Mouse (Mus musculus): ENCODE results near the gene Crim1. TPM values are rescaled to one million over a fixed set of nuclear protein-coding genes. Genes with fewer than 3 reads are reported as not detected.

The Crim1 gene
- total RNA-seq (2021) = 10 to 100 TPM; 19.3 to 20.1 TPM
- long read RNA-seq, experiment 1, partial matches to known transcripts = 0 of 1 reads
- long read RNA-seq, experiment 1, other reads (novel, unspliced or antisense) = 1 of 1 reads
- long read RNA-seq, experiment 2, full-length matches to known transcripts = 1 of 3 reads
- long read RNA-seq, experiment 2, partial matches to known transcripts = 1 of 3 reads
- long read RNA-seq, experiment 2, other reads (novel, unspliced or antisense) = 1 of 3 reads

- intact Hi-C loops (cut with DNase I; ENCODE audit: low total_unique reads) = loop anchor here (5.0 to 10.0 kb wide), 3 partner anchors 97 to 255 kb away; no protein-coding TSS in a partner anchor
- DNase-seq = peak; percentile 81
These were observed at the start of gene Crim1 for GRCm38 (mm10) chr17:78199626-78200560. Gene Crim1, plus strand, starts transcription at chr17:78200248.

- intact Hi-C loops (cut with DNase I; ENCODE audit: low total_unique reads) = no loop called here
- no peak for DNase-seq
These were observed 48.4 kb upstream of the Crim1 start for GRCm38 (mm10) chr17:78151479-78152282.

- intact Hi-C loops (cut with DNase I; ENCODE audit: low total_unique reads) = no loop called here
These were observed 36.8 kb upstream of the Crim1 start for GRCm38 (mm10) chr17:78163278-78163677.

DNA sequence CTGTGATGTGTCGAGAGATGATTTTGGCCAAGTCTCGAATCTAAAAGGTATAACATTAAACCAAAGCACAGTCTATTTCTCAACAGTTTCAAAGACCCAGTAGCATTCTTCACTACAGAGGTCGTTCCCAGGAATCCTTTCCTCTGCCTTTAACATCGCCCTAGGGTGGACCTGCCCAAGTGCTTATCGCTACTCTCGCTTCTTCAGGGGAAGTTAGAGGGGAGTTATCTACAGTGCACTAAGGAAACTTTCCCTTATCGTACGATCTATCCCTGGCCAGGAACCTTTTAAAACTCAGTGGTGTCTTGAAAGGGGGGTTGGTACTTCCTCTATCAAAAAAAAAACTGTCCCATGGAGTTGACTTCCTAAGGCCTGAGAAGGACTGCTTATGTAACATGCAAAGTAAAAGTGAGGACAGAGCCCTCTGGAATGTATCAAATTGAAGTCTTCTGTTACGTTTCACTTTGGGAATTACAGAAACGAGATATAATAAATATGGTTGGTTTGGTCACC, 36.3 kb upstream of the Crim1 start:
- intact Hi-C loops (cut with DNase I; ENCODE audit: low total_unique reads) = no loop called here
- no peak for DNase-seq

More at GRCm38 (mm10) chr17:78163278-78163677, 36.8 kb upstream of the Crim1 start:
- peak; percentile 12 for DNase-seq

DNA sequence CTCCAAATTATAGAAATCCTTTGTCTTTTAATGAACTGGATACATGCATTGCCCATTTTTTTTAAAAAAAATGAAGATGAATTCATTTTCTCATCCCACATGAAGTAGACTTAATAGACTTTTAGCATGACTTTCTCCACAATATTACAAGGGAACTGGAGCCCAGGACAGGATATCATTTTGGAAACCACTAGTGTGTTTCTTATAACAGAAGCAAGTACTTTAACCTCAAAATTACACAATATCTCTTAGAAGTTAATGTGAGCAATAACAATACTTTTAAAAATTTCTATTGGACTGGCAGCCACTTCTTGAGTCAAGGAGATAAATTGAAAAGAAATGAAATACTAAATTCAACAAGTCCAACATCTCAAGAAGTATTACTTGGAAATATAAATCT, 34.2 kb upstream of the Crim1 start:
- intact Hi-C loops (cut with DNase I; ENCODE audit: low total_unique reads) = no loop called here
- no peak for DNase-seq

- DNase-seq = no peak
- intact Hi-C loops (cut with DNase I; ENCODE audit: low total_unique reads) = no loop called here
These were observed 33.5 kb upstream of the Crim1 start for GRCm38 (mm10) chr17:78166566-78166965.

DNA sequence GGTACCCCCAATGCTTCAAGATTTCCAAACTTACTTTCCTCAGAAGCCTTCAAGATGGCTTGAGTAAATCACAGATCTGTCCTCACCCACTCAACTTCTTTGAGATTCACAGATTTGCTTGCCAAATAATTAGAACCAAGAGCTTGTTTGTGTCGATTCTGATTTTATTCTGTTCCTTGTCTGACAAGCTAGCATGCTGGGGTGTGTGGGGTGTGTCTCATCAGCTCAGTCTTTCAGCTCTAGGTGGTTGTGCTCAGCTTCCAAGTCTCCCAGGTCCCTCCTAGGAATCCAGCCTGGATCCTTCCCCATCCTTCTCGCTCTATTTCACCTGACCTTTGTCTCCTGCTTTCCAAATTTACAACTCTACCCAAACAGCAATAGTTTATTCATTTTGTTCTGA, 27.7 kb upstream of the Crim1 start:
- DNase-seq = no peak
- intact Hi-C loops (cut with DNase I; ENCODE audit: low total_unique reads) = no loop called here

GRCm38 (mm10) chr17:78180766-78181165, 19.3 kb upstream of the Crim1 start:
- intact Hi-C loops (cut with DNase I; ENCODE audit: low total_unique reads) = no loop called here
- no peak for DNase-seq

DNA sequence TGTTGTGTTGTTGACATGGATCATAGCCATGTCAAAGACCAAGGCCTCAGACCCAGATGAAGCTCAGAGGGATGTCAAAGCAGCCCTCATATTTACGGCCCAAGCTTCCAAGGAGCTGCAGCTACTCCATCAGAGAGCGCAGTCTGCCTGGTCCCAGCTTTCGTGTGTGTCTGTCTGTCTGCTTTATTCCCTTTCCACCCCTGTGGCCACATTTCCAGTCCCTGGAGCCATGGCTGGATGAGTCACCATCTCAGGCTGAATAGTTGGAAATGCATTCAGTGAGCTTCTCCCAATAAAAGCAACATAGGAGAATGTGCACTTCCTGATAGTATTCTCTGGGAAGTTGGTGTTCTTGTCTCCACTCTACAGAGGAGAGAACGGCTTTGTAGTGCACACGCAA, 3.9 kb upstream of the Crim1 start:
- intact Hi-C loops (cut with DNase I; ENCODE audit: low total_unique reads) = loop anchor here (5.0 to 10.0 kb wide), 3 partner anchors 101 to 259 kb away; no protein-coding TSS in a partner anchor

DNA sequence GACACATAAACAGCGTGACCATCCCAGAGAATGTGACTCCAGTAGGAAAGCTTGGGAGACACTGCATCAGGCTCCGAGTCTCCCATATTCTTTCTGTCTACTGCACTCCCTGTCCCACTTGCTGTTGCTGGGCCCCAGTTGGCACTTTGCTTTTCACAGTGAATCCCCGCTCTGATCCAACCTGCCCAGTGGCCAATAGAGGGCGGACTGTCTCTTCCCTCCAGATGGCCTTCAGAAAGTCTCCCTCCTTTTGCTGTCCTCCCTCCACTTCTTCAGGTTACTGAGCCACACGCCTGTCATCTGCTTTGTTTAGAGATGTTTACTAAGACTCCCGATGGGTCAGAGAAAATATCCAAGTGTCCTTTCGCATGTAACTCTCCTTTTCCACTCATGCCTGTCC, 2.9 kb upstream of the Crim1 start:
- DNase-seq = peak; percentile 60
- intact Hi-C loops (cut with DNase I; ENCODE audit: low total_unique reads) = loop anchor here (5.0 to 10.0 kb wide), 3 partner anchors 100 to 258 kb away; no protein-coding TSS in a partner anchor

More for the DNA sequence above, 3.9 kb upstream of the Crim1 start:
- DNase-seq = no peak

DNA sequence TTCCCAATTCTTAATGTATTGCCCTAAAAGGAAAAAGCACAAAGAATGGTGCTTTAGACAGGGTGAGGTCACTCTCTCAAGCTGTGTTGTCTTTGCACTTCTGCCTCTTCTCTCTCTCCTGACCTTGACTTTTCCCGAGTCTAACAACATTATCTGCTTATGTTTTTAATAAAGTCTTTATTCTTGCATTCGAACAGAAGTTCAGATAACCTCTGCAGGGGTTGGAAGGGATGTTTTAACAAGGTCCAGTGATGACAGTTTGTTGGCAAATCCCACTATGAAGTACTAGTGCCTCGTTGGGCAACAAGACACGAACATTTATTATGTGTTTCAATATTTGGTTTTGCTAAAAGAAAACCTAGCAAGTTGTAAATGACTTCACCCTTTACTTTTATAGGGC, 1.9 kb upstream of the Crim1 start:
- intact Hi-C loops (cut with DNase I; ENCODE audit: low total_unique reads) = loop anchor here (5.0 to 10.0 kb wide), 3 partner anchors 99 to 257 kb away; no protein-coding TSS in a partner anchor
- no peak for DNase-seq

GRCm38 (mm10) chr17:78198820-78199219, 1.2 kb upstream of the Crim1 start:
- no peak for DNase-seq
- intact Hi-C loops (cut with DNase I; ENCODE audit: low total_unique reads) = loop anchor here (5.0 to 10.0 kb wide), 3 partner anchors 98 to 256 kb away; no protein-coding TSS in a partner anchor

DNA sequence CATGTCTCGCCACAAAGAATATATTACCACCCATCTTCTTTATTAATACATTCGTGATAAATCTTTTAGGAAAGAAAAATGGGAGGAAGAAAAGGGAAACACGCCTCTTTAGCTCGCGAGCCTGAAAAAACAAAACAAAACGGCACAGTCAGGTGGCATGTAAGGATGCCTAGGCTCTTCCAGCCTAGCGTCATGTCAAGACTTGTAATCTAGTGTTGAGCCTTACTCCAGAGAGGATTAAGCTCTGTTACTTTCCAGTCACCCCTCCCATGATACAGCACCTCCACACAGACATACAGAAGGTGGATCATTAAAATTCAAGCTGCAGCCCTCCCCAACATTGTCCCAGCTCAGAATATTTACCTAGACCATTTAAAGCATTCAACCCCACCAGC, 820 bp upstream of the Crim1 start:
- DNase-seq = no peak
- intact Hi-C loops (cut with DNase I; ENCODE audit: low total_unique reads) = loop anchor here (5.0 to 10.0 kb wide), 3 partner anchors 98 to 256 kb away; no protein-coding TSS in a partner anchor

DNA sequence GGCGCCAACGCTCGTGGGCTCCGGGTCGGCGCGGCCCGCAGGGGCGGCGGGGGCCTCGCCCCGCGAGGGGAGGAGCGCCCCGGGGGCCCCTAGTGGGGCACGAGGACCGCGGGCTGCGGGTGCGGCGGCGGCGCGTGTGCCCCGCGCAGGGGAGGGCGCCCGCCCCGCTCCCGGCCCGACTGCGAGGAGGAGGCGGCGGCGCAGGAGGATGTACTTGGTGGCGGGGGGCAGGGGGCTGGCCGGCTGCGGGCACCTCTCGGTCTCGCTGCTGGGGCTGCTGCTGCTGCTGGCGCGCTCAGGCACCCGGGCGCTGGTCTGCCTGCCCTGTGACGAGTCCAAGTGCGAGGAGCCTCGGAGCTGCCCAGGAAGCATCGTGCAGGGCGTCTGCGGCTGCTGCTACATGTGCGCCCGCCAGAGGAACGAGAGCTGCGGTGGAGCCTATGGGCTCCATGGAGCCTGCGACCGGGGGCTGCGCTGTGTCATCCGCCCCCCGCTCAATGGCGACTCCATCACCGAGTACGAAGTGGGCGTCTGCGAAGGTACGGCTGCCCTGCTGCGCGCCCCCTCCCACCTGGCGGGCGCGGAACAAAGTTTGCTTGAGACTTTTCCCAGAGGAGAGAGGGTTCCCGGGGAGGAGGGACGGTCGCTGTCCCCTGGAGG, 643 bp downstream of the Crim1 start:
- intact Hi-C loops (cut with DNase I; ENCODE audit: low total_unique reads) = no loop called here
- DNase-seq = peak; percentile 42

GRCm38 (mm10) chr17:78201221-78202058, 1.4 kb downstream of the Crim1 start:
- intact Hi-C loops (cut with DNase I; ENCODE audit: low total_unique reads) = no loop called here
- no peak for DNase-seq

DNA sequence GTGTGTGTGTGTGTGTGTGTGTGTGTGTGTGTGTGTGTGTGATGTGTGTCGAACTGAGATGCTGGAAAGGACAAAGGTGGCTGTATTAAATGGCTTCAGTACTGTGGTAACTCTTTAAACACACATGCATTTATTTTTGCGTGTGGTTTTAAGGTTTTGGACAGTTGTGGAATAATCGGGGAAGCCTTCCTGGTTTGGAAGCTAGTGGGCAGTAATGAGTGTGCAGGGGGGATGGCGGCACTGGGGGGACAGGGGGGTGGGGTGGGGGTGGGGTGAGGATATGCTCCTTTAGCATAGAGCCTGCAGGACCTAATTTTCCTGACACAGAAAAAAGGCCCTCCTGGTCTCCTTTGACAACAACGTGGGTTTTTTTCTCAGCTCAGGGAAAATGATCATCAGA, 2.2 kb downstream of the Crim1 start:
- intact Hi-C loops (cut with DNase I; ENCODE audit: low total_unique reads) = no loop called here
- DNase-seq = no peak

GRCm38 (mm10) chr17:78202756-78203155, 2.7 kb downstream of the Crim1 start:
- DNase-seq = no peak
- intact Hi-C loops (cut with DNase I; ENCODE audit: low total_unique reads) = no loop called here

DNA sequence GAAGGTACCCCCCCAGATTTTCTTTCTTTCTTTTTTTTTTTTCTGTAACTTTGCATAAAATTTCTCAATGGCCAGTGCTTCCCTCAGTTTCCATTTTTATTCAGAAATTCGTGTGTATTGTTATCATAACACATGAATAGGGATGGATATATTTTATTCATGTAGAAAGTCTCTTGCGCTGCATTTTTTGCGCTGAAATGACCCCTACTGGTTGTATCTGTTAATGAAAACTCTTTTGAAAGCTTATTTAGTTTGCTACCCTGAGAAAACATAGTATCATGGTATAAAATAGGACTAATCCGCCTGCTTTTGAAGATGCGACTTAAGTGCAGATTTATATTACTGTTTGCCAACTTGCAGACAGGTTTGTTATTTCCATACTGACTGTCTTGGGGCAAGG, 3.4 kb downstream of the Crim1 start:
- intact Hi-C loops (cut with DNase I; ENCODE audit: low total_unique reads) = no loop called here

More for the DNA sequence above, 3.4 kb downstream of the Crim1 start:
- no peak for DNase-seq
